Mouse (Mus musculus): ENCODE data around the gene Ppp6r3. TPM values are rescaled to one million over a fixed set of nuclear protein-coding genes. Genes with fewer than 3 reads are reported as not detected.
"Not testable (repeated sequence)": the region's sequence is repeated elsewhere in the genome, so short reads cannot be mapped to it uniquely, and the experiment has no call there.

The Ppp6r3 gene
- polyA plus RNA-seq (2017; shearing (Covaris generic)), result 10 to 100 TPM; 73.5 to 93.5 TPM

- ATAC-seq, result peak; percentile 94
Measured at GRCm38 (mm10) chr19:3575632-3576384, at the start of gene Ppp6r3. Ppp6r3 (minus strand) TSS chr19:3575749.

GRCm38 (mm10) chr19:3625111-3625510 is 49.6 kb upstream of the Ppp6r3 start:
- no peak for ATAC-seq

- ATAC-seq, result no peak
Measured at GRCm38 (mm10) chr19:3623824-3624223, 48.3 kb upstream of the Ppp6r3 start.

GRCm38 (mm10) chr19:3623294-3623693 is 47.7 kb upstream of the Ppp6r3 start:
- ATAC-seq, result no peak

- ATAC-seq, result no peak
Measured at GRCm38 (mm10) chr19:3620871-3621270, 45.3 kb upstream of the Ppp6r3 start.

- ATAC-seq, result no peak
Measured at GRCm38 (mm10) chr19:3619359-3619758, 43.8 kb upstream of the Ppp6r3 start.

GRCm38 (mm10) chr19:3613991-3614390 is 38.4 kb upstream of the Ppp6r3 start:
- no peak for ATAC-seq

- no peak for ATAC-seq
Measured at GRCm38 (mm10) chr19:3612534-3613273, 37.2 kb upstream of the Ppp6r3 start.

- no peak for ATAC-seq
Measured at GRCm38 (mm10) chr19:3611730-3612129, 36.2 kb upstream of the Ppp6r3 start.

GRCm38 (mm10) chr19:3610886-3611285 is 35.3 kb upstream of the Ppp6r3 start:
- no peak for ATAC-seq

- ATAC-seq, result no peak
Measured at GRCm38 (mm10) chr19:3609826-3610225, 34.3 kb upstream of the Ppp6r3 start.

- ATAC-seq, result no peak
Measured at GRCm38 (mm10) chr19:3594316-3594715, 18.8 kb upstream of the Ppp6r3 start.

- ATAC-seq, result no peak
Measured at GRCm38 (mm10) chr19:3593379-3594055, 18.0 kb upstream of the Ppp6r3 start.

- no peak for ATAC-seq
Measured at GRCm38 (mm10) chr19:3589968-3590367, 14.4 kb upstream of the Ppp6r3 start.

GRCm38 (mm10) chr19:3589547-3589946 is 14.0 kb upstream of the Ppp6r3 start:
- ATAC-seq, result no peak

- ATAC-seq, result not testable (repeated sequence)
Measured at GRCm38 (mm10) chr19:3587729-3588128, 12.2 kb upstream of the Ppp6r3 start.

- ATAC-seq, result no peak
Measured at GRCm38 (mm10) chr19:3586540-3586939, 11.0 kb upstream of the Ppp6r3 start.

- ATAC-seq, result no peak
Measured at GRCm38 (mm10) chr19:3586026-3586425, 10.5 kb upstream of the Ppp6r3 start.

- ATAC-seq, result no peak
Measured at GRCm38 (mm10) chr19:3581326-3581725, 5.8 kb upstream of the Ppp6r3 start.

GRCm38 (mm10) chr19:3577911-3578290 is 2.4 kb upstream of the Ppp6r3 start:
- ATAC-seq, result no peak

- no peak for ATAC-seq
Measured at GRCm38 (mm10) chr19:3577265-3577910, 1.8 kb upstream of the Ppp6r3 start.

- no peak for ATAC-seq
Measured at GRCm38 (mm10) chr19:3576451-3577264, 1.1 kb upstream of the Ppp6r3 start.
